Mouse (Mus musculus): Measurements from ENCODE around the gene Rras2.

GRCm38 (mm10) chr7:114004171-114004570, 113.4 kb downstream of the Rras2 start:
- TF ChIP-seq CTCF (IDR thresholded peaks at IDR 0.05; ENCODE audit: low read depth, low read length) = no peak
- TF ChIP-seq POLR2A (IDR thresholded peaks at IDR 0.05; ENCODE audit: extremely low read depth, insufficient read depth, low read length) = no peak

Data from liver, adult 2 months (tissue).